9 mouse cellular contexts compared by ENCODE assay signal in the genomic region with DNA sequence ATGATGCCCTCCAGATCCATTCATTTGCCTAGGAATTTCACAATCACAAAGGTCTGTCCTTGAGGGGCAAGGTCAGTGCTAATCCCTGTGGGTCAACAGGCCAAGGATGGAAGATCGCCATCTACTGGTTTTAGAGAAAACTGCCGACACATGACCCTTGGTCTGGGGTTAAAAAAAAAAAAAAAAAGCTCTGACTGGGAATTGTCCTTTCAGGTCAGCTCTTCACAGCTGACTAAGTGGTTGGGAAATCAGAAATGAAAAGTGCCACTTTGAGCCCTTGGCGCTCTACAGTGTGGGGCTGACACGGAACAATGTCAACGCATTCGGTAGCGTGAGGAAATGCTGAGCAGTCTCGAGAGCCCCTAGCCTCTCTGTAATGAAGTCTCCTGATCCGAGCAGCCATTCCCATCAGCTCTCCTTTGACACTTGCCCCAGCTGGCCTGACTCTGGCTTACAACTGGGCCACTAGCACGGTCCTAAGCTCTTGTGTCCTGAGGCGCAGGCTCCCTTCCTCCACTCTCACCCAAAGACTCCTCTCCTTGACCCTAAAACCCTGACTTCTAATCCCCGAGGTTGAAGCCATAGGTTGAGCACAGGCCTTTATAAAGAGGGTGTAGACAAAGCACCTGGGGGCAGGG.
DNase-seq lines count a peak whose midpoint lies in the region; ATAC-seq lines count a peak whose summit lies in the region.
"Had no signal": no experiment of that assay in that cellular context is flagged by ENCODE, and none has a peak within 500 bp of the region (broad histone marks: within the 10 kb centered on the region; RNA-seq: fewer than 3 reads in every experiment).

No protein-coding gene starts in this region.

- no peaks in the 10 kb centered on the region for H3K36me3 ChIP-seq in forebrain, embryonic 12.5 days (replicated peaks)
- H3K36me3 ChIP-seq: embryonic facial prominence, embryonic 12.5 days had no signal

- ATAC-seq in hematopoietic stem cell, adult 5-6 weeks (replicated peaks in 1 of 2; ENCODE audit: insufficient read depth in 1 of 2, low FRiP score in 2 of 2, low TSS enrichment in 1 of 2, low read depth in 1 of 2, poor library complexity in 2 of 2, severe bottlenecking in 2 of 2): peak; percentile 46 to 58; a peak in 2 of 4 replicates
- ATAC-seq in megakaryocyte-erythroid progenitor cell, adult 5-6 weeks (replicated peaks; ENCODE audit: low FRiP score, low TSS enrichment, poor library complexity, severe bottlenecking): peak; percentile 50; the same call in 1 of the 2 replicates
- no peak for ATAC-seq in forebrain, embryonic 12.5 days (ENCODE audit: low FRiP score)

- H3K4me3 ChIP-seq in forebrain, embryonic 12.5 days (replicated peaks): no peak overlapping the region
- H3K4me3 ChIP-seq: embryonic facial prominence, embryonic 12.5 days had no signal

- H3K9me3 ChIP-seq in forebrain, embryonic 12.5 days: no peaks in the 10 kb centered on the region
- H3K9me3 ChIP-seq: embryonic facial prominence, embryonic 12.5 days had no signal

- no peak overlapping the region for H3K27ac ChIP-seq in forebrain, embryonic 12.5 days
- H3K27ac ChIP-seq: embryonic facial prominence, embryonic 12.5 days had no signal

- peak; percentile 38 to 39 for DNase-seq in kidney, adult 8-10 months
- no peak for DNase-seq in kidney, postnatal 10 days
- DNase-seq in adrenal gland, postnatal 36 days: peak; percentile 38 to 50
- no peak for DNase-seq in T-cell, adult 2 months (ENCODE audit: low spot score)
- DNase-seq in thymus, postnatal 14 days: no peak

- H3K4me1 ChIP-seq in forebrain, embryonic 12.5 days: peaks cover 22% of the 10 kb centered on the region
- H3K4me1 ChIP-seq: embryonic facial prominence, embryonic 12.5 days had no signal

- WGBS in forebrain, embryonic 12.5 days: 30% methylated on average over 12 of the region's 12 CpGs

- no peak overlapping the region for H3K9ac ChIP-seq in forebrain, embryonic 12.5 days
- H3K9ac ChIP-seq: embryonic facial prominence, embryonic 12.5 days had no signal

- no peak overlapping the region for H3K4me2 ChIP-seq in forebrain, embryonic 12.5 days
- H3K4me2 ChIP-seq: embryonic facial prominence, embryonic 12.5 days had no signal

- H3K27me3 ChIP-seq in forebrain, embryonic 12.5 days: no peaks in the 10 kb centered on the region
- H3K27me3 ChIP-seq: embryonic facial prominence, embryonic 12.5 days had no signal

Comparison
In these comparisons a context has a peak if more than half of its experiments do, and no peak if none do; other contexts are left out.
1. DNase-seq: peak in kidney, adult 8-10 months (2 of 2) and adrenal gland, postnatal 36 days (2 of 2); none in kidney, postnatal 10 days (single experiment), T-cell, adult 2 months (single experiment) and thymus, postnatal 14 days (single experiment).